Mouse (Mus musculus): ENCODE data around the gene Galnt10.

GRCm38 (mm10) chr11:57683931-57684330 is 38.7 kb downstream of the Galnt10 start:
- TF ChIP-seq GATA1 (IDR thresholded peaks at IDR 0.05; ENCODE audit: borderline replicate concordance, low read length) (no peak), CTCF (IDR thresholded peaks at IDR 0.05; ENCODE audit: low read depth, low read length) (no peak)

Data from G1E (cell line).